Mouse (Mus musculus) T-helper 1 cell (primary cell): ENCODE measurements at regions not wholly inside any gene's neighbourhood (a gene's known extent, or its start where the extent isn't known, plus 50 kb on each side); places are given as distances from the start of the nearest gene placed in this dataset.

Source experiments
- in situ Hi-C: fragments of 300-600 bp; cut with MboI, MseI; formaldehyde crosslinking; loops from one replicate; pipeline ENCODE4 v1.15.1; 2025; ENCODE audit warnings: high pct_unique_total_duplicates

GRCm38 (mm10) chr17:15620746-15621694 lies 56.9 kb upstream of the Prdm9 start:
- in situ Hi-C loops: loop anchor here (10.0 kb wide), 1 partner anchor 1264 kb away; no protein-coding TSS in a partner anchor

GRCm38 (mm10) chr17:15622913-15623312 lies 58.8 kb upstream of the Prdm9 start:
- in situ Hi-C loops: loop anchor here (10.0 kb wide), 1 partner anchor 1262 kb away; no protein-coding TSS in a partner anchor

- in situ Hi-C loops: loop anchor here (25.0 kb wide), 1 partner anchor 1157 kb away; no protein-coding TSS in a partner anchor
Observed at GRCm38 (mm10) chr17:15630792-15631191, 66.6 kb upstream of the Prdm9 start.

DNA sequence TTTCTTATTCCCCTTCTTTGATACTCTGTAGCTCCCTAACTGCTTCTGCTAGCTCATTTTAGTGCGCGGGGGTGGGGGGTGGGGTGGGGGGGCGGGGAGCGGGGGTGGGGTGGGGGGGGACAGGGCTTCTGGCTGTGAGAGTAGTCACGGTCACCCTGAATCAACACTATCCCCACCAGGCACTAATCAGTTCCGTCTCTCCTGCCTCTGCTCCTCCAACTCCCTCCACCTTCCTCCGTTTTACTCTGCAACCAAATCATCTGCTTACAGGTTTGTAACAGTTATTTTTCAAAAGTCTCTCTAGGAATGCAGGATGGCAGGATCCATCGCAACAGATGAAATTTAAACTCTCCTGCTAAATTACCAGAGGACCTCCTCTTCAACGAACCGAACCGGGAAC lies 67.5 kb upstream of the Prdm9 start:
- in situ Hi-C loops: loop anchor here (25.0 kb wide), 1 partner anchor 1156 kb away; no protein-coding TSS in a partner anchor

- in situ Hi-C loops: loop anchor here (25.0 kb wide), 1 partner anchor 1155 kb away; no protein-coding TSS in a partner anchor
Observed at GRCm38 (mm10) chr17:15632090-15632489, 67.9 kb upstream of the Prdm9 start.

DNA sequence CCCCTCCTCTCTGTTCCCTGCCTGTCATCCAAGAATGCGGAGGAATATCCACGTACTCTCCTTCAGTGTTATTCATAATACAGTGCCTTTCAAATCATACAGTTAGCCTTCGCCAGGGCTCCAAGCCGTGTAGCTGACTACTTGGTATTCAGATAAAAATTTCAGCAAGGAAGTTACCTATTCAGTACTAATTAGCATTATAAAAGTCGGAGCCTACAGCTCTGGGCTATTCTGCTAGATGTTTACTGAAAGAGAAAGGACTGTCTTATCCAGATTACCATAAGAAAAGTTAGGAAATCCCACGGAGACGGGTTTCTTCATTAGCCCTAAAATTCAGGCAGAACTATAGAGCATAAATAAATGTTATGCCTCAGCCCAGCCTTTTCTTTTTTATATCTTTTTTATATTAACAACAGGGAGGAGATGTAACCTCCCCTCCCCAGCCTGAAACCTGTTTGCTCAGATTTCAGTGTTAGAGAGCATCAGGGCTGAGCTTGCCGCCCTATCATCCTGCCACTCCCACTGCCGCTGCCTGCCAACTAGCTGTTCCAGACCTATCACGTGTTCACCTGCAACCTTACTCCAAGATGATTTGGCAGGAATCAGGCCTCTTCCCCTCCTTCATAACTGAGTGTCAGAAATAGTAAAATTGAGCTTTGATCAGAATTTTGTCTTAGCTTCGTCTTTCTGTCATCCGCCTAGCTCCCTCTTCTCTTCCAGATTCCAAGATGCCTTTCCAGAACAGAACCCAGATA lies 65.5 kb upstream of the Chd1 start:
- in situ Hi-C loops: loop anchor here (25.0 kb wide), 1 partner anchor 1148 kb away; no protein-coding TSS in a partner anchor

DNA sequence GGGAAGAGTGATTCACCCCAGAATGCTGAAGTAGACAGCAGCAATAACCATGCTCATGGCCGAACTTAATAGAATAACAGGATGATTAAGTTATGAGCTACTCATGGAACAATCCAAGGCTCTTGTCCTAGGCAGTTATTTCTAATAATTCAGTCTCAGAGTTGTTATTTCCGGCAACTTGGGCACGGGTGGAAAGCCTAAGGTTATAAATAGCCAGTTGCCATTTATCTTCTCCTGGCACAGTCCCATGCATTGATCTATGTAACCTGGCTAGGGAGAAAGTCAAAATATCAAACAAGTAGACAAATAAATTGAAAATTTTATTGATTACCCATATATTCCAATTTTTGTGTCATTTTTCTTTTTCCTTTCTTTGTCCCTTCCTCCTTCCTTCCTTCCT lies 64.0 kb upstream of the Chd1 start:
- in situ Hi-C loops: loop anchor here (5.0 to 25.0 kb wide), 2 partner anchors 37 to 1147 kb away; no protein-coding TSS in a partner anchor

GRCm38 (mm10) chr17:15641764-15642163 lies 63.0 kb upstream of the Chd1 start:
- in situ Hi-C loops: loop anchor here (5.0 to 25.0 kb wide), 2 partner anchors 36 to 1146 kb away; no protein-coding TSS in a partner anchor

GRCm38 (mm10) chr17:15646768-15647167 lies 58.0 kb upstream of the Chd1 start:
- in situ Hi-C loops: loop anchor here (25.0 kb wide), 1 partner anchor 1141 kb away; no protein-coding TSS in a partner anchor

- in situ Hi-C loops: no loop called here
Observed at GRCm38 (mm10) chr17:15650089-15650742, 54.6 kb upstream of the Chd1 start.

DNA sequence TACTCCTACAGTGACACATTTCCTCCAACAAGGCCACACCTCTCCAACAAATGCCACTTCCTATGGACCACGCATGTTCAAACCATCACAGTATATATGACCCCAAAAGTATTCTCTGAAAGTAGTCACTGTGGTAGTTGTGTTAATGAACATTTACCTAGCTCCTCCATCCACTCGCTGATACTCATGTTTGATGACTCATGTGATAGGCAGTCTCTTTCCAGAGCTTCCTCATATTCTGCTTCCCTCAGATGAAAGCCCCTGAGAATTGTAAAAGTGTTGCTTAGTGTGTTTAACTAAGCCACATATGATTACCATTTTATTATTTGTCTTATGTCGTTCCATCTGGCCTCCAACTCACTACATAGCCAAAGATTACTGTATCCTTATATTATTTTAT lies 52.9 kb upstream of the Chd1 start:
- in situ Hi-C loops: no loop called here
